Mouse (Mus musculus): Measurements from ENCODE around the gene Dclk1. TPM values are rescaled to one million over a fixed set of nuclear protein-coding genes. Genes with fewer than 3 reads are reported as not detected.
"Not testable (repeated sequence)": the region's sequence is repeated elsewhere in the genome, so short reads cannot be mapped to it uniquely, and the experiment has no call there.

Gene Dclk1
- not detected in 2 replicates for total RNA-seq (2015; ENCODE audit: low replicate concordance)
- not detected in 2 replicates for total RNA-seq (2017; ENCODE audit: low replicate concordance)

- ATAC-seq (replicated peaks; ENCODE audit: low FRiP score, poor library complexity, severe bottlenecking) = no peak
Observed at GRCm38 (mm10) chr3:55241730-55242421, at the start of gene Dclk1. Gene Dclk1 (plus strand): TSS chr3:55242364.

GRCm38 (mm10) chr3:55193351-55193750 lies 48.8 kb upstream of the Dclk1 start:
- ATAC-seq (replicated peaks; ENCODE audit: low FRiP score, poor library complexity, severe bottlenecking) = no peak

- ATAC-seq (replicated peaks; ENCODE audit: low FRiP score, poor library complexity, severe bottlenecking) = no peak
Observed at GRCm38 (mm10) chr3:55194792-55195191, 47.4 kb upstream of the Dclk1 start.

- ATAC-seq (replicated peaks; ENCODE audit: low FRiP score, poor library complexity, severe bottlenecking) = no peak
Observed at GRCm38 (mm10) chr3:55195581-55196327, 46.4 kb upstream of the Dclk1 start.

- ATAC-seq (replicated peaks; ENCODE audit: low FRiP score, poor library complexity, severe bottlenecking) = no peak
Observed at GRCm38 (mm10) chr3:55196328-55196710, 45.8 kb upstream of the Dclk1 start.

DNA sequence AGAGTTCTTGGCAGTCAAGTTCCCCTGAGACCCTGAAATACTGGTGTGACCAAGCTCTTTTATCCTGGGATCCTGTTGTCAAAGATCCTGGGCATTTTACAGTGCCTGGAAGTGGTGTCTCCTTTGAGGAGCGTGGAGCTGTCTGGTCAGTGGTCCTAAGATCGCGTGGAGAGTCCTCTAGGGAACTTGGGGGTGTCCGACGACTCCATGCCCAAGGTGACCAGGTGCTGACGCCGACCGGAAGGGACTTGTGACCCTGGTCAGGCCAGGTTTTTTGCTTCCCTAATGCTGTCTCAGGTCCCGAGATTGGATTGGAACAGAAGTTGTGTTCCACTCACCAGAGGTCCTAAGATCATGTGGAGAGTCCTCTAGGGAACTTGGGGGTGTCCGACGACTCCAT lies 38.5 kb upstream of the Dclk1 start:
- not testable (repeated sequence) for ATAC-seq (replicated peaks; ENCODE audit: low FRiP score, poor library complexity, severe bottlenecking)

DNA sequence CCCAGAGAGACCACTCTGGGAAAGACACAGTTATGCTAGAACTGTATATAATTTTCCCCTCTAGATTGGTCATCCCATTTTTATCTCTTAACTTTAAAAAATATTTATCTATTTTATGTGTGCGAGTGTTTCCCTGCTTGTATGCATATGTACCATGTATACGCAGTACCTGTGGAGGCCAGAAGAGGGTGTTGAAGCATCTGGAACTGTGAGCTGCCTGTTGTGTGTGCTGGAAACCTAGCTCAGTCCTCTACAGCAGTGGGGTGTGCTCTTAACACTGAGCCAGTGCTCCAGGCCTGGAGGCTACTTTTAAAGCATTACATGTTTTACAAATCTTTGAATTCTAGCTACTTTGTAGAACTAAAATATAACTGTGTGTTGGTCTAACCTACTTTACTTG lies 35.8 kb upstream of the Dclk1 start:
- no peak for ATAC-seq (replicated peaks; ENCODE audit: low FRiP score, poor library complexity, severe bottlenecking)

GRCm38 (mm10) chr3:55207665-55208064 lies 34.5 kb upstream of the Dclk1 start:
- ATAC-seq (replicated peaks; ENCODE audit: low FRiP score, poor library complexity, severe bottlenecking) = no peak

DNA sequence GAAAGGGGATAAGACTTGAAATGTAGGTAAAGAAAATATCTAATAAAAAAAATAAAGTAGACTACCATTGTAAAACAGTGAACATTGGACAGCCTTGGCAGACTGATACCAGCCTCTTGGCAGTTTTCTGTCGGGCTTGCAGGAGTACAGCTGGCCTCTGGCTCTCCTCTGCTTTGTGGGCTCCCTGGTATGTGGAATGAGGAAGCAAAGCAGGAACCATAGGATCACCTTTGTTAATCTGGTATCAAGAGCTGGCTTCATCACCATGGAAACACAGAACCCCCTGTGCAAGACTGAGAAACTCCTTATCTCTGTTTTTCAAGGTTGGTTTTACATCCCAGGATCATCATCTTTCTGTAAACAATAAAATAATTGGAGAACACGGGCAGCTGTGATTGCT lies 29.9 kb upstream of the Dclk1 start:
- no peak for ATAC-seq (replicated peaks; ENCODE audit: low FRiP score, poor library complexity, severe bottlenecking)

GRCm38 (mm10) chr3:55213785-55214184 lies 28.4 kb upstream of the Dclk1 start:
- no peak for ATAC-seq (replicated peaks; ENCODE audit: low FRiP score, poor library complexity, severe bottlenecking)

DNA sequence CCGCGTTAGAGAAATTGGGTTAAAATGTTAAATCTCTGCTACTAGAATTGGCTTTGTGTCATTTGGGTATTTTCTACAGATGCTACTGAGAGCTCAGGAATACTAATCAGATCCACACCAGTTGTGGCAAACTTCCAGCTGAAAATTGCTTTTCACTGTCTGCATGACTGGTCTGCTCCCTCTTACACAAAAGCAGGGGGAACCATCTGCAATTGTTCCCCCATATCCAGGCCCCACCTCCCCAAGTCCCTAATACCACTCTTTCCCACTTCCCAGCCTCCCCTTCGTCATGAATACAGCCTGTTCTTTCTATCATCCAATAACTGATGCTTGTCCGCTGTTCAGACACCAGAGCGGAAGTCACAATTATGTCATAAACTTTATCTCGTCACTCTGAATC lies 27.8 kb upstream of the Dclk1 start:
- no peak for ATAC-seq (replicated peaks; ENCODE audit: low FRiP score, poor library complexity, severe bottlenecking)

GRCm38 (mm10) chr3:55222502-55222901 lies 19.7 kb upstream of the Dclk1 start:
- ATAC-seq (replicated peaks; ENCODE audit: low FRiP score, poor library complexity, severe bottlenecking) = no peak

DNA sequence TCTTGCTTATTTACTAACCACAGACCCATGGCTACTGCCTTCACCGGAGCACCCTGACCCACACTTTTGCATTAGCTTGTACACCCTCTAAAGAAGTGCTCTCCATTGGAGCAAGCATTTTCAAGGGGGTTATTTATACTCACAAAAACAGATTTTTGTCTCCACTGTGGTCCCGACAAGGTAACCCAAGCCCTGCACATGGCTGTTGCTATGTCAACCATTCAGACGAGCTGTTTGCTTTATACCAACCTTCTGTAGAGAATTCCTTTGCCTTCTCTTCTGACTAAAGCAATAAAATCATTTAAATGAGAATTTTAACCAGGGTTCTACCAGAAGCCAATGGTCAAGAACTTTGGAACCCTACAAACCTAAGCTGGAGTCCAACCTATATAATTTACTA lies 18.3 kb upstream of the Dclk1 start:
- no peak for ATAC-seq (replicated peaks; ENCODE audit: low FRiP score, poor library complexity, severe bottlenecking)

GRCm38 (mm10) chr3:55226501-55227213 lies 15.5 kb upstream of the Dclk1 start:
- ATAC-seq (replicated peaks; ENCODE audit: low FRiP score, poor library complexity, severe bottlenecking) = no peak

- ATAC-seq (replicated peaks; ENCODE audit: low FRiP score, poor library complexity, severe bottlenecking) = no peak
Observed at GRCm38 (mm10) chr3:55227214-55227581, 15.0 kb upstream of the Dclk1 start.

GRCm38 (mm10) chr3:55242422-55243055 lies 375 bp downstream of the Dclk1 start:
- 0 out of 2 replicates have a peak, but pooled peaks have one; percentile 25 for ATAC-seq (replicated peaks; ENCODE audit: low FRiP score, poor library complexity, severe bottlenecking)

DNA sequence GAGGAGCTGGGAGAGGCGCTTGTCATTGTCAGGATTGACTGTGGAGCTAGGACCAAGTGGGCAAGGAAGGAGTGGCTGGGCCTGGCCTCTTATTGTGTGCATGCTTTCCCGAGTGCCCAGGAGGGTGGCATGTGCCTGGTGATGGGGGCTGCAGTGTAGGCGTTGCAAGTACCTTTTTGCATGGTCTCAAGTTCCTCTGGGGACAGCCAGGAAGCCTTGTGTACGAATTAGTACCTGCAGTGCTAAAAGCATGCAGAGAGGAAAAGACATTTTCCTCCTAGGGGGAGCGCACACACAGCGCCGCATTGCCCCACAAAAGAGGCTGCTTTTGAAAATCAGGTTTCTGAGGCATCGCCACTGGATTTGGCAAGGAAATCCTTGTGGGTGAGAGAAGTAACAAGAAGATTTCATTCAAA lies 900 bp downstream of the Dclk1 start:
- no peak for ATAC-seq (replicated peaks; ENCODE audit: low FRiP score, poor library complexity, severe bottlenecking)

DNA sequence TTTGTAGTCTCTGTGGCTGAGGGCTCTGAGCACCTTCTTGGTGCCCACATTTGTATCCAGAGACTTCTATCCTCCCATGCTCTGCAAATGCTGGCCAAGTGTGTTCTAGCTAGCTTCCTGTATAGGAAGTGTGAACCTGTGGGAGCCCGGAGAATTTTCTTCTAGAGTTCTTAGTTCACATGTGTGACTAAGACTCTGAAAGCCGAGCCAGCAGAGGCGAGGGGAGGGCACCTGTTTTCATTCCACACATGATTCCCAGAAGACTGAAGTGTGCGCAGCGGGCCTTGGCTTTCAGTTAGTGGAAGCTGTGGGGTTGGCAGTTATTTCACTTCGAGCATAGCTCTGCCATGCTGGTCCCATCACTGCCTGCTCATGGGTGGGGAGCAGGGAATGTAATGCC lies 1.9 kb downstream of the Dclk1 start:
- no peak for ATAC-seq (replicated peaks; ENCODE audit: low FRiP score, poor library complexity, severe bottlenecking)

GRCm38 (mm10) chr3:55246618-55247272 lies 4.6 kb downstream of the Dclk1 start:
- ATAC-seq (replicated peaks; ENCODE audit: low FRiP score, poor library complexity, severe bottlenecking) = no peak

DNA sequence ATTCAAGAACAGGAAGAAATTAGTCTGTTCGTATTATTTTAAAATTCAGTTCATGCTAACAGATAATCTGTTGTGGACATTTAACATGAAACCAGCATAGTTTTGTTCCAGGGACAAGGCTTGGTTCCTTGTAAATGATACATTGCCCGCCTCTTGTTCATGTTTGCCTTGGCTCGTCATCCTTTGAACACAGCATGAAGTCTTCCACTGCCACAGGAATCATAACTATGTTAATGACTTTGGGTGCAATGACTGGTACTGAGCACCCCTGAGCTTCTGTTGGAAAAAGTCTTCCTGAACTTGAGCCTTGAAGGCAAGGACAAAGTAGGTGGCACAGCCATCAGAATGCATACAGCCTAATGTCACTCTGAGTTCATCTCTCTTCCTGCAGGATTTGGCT lies 5.9 kb downstream of the Dclk1 start:
- no peak for ATAC-seq (replicated peaks; ENCODE audit: low FRiP score, poor library complexity, severe bottlenecking)

Data from erythroid progenitor cell, adult 5-6 weeks (primary cell).